Comparison of ENCODE assay signal across 16 mouse cellular contexts in genomic region chr4:155494891-155495290, GRCm38 (mm10). TPM values are rescaled to one million over a fixed set of nuclear protein-coding genes. Genes with fewer than 3 reads are reported as not detected.
DNase-seq lines count a peak whose midpoint lies in the region; ATAC-seq and TF ChIP-seq lines count a peak whose summit lies in the region.
"Had no signal": no experiment of that assay in that cellular context is flagged by ENCODE, and none has a peak within 500 bp of the region (broad histone marks: within the 10 kb centered on the region; RNA-seq: fewer than 3 reads in every experiment).

No protein-coding gene starts in this region.

- H3K4me3 ChIP-seq in forebrain, embryonic 10.5 days: peak overlapping the region; percentile 14; the same call in 1 of the 2 replicates
- H3K4me3 ChIP-seq in forebrain, embryonic 12.5 days (replicated peaks): no peak overlapping the region
- no peak overlapping the region for H3K4me3 ChIP-seq in stomach, embryonic 14.5 days (ENCODE audit: low read depth, low read length)
- no peak overlapping the region for H3K4me3 ChIP-seq in stomach, postnatal 0 days (ENCODE audit: low read depth, low read length)
- H3K4me3 ChIP-seq in midbrain, embryonic 16.5 days (ENCODE audit: low read depth, low read length): no peak overlapping the region; the same call in 1 of the 2 replicates
- H3K4me3 ChIP-seq: left cerebral cortex, adult 2 months; lung, embryonic 15.5 days; megakaryocyte, embryonic 14.5 days had no signal

- TF ChIP-seq EP300 in stomach, postnatal 0 days (optimal IDR thresholded peaks at IDR 0.05): no peak

- no peak for DNase-seq in forebrain, embryonic 10.5 days (ENCODE audit: extremely low spot score, low spot score)
- DNase-seq in stomach, postnatal 0 days (ENCODE audit: low spot score): no peak
- DNase-seq in spleen, adult 18-20 months: no peak
- no peak for DNase-seq in T-cell, adult 2 months (ENCODE audit: low spot score)
- DNase-seq in ovary, postnatal 14 days (ENCODE audit: low spot score): no peak
- DNase-seq: cerebellum, adult 11 months; gastrocnemius, postnatal 14 days had no signal

- WGBS in forebrain, embryonic 10.5 days: 86% methylated on average over 4 of the region's 4 CpGs
- 81% methylated on average over 4 of the region's 4 CpGs for WGBS in forebrain, embryonic 12.5 days
- WGBS in stomach, embryonic 14.5 days: 70% methylated on average over 4 of the region's 4 CpGs
- WGBS in stomach, postnatal 0 days: 47% methylated on average over 4 of the region's 4 CpGs
- 66% methylated on average over 4 of the region's 4 CpGs for WGBS in midbrain, embryonic 16.5 days

- H3K27ac ChIP-seq in forebrain, embryonic 10.5 days: no peak overlapping the region
- no peak overlapping the region for H3K27ac ChIP-seq in forebrain, embryonic 12.5 days
- no peak overlapping the region for H3K27ac ChIP-seq in stomach, embryonic 14.5 days (ENCODE audit: low read length)
- no peak overlapping the region for H3K27ac ChIP-seq in stomach, postnatal 0 days (replicated peaks)
- no peak overlapping the region for H3K27ac ChIP-seq in midbrain, embryonic 16.5 days (ENCODE audit: low read length)
- H3K27ac ChIP-seq: left cerebral cortex, adult 2 months; lung, embryonic 15.5 days had no signal

- H3K4me1 ChIP-seq in forebrain, embryonic 10.5 days: peaks cover 36% of the 10 kb centered on the region
- peaks cover 40% of the 10 kb centered on the region for H3K4me1 ChIP-seq in forebrain, embryonic 12.5 days
- H3K4me1 ChIP-seq in stomach, embryonic 14.5 days (ENCODE audit: control insufficient read depth, insufficient read depth, low read length): peaks cover 23% of the 10 kb centered on the region; the same call in 1 of the 2 replicates
- H3K4me1 ChIP-seq in stomach, postnatal 0 days (replicated peaks; ENCODE audit: control insufficient read depth, insufficient read depth): peaks cover 7% of the 10 kb centered on the region
- peaks cover 36% of the 10 kb centered on the region for H3K4me1 ChIP-seq in midbrain, embryonic 16.5 days (ENCODE audit: control insufficient read depth, insufficient read depth, low read length)

- no peak overlapping the region for H3K9ac ChIP-seq in forebrain, embryonic 12.5 days
- no peak overlapping the region for H3K9ac ChIP-seq in stomach, embryonic 14.5 days (replicated peaks; ENCODE audit: low read depth, low read length)
- no peak overlapping the region for H3K9ac ChIP-seq in stomach, postnatal 0 days (ENCODE audit: low read length)
- H3K9ac ChIP-seq in midbrain, embryonic 16.5 days (ENCODE audit: low read depth, low read length): no peak overlapping the region
- H3K9ac ChIP-seq: lung, embryonic 15.5 days had no signal

- no peaks in the 10 kb centered on the region for H3K27me3 ChIP-seq in forebrain, embryonic 10.5 days (ENCODE audit: poor library complexity, severe bottlenecking)
- no peaks in the 10 kb centered on the region for H3K27me3 ChIP-seq in forebrain, embryonic 12.5 days
- no peaks in the 10 kb centered on the region for H3K27me3 ChIP-seq in stomach, embryonic 14.5 days (ENCODE audit: control insufficient read depth, insufficient read depth, low read length)
- no peaks in the 10 kb centered on the region for H3K27me3 ChIP-seq in stomach, postnatal 0 days (ENCODE audit: control insufficient read depth, insufficient read depth, low read length)
- no peaks in the 10 kb centered on the region for H3K27me3 ChIP-seq in midbrain, embryonic 16.5 days (ENCODE audit: control insufficient read depth, insufficient read depth, low read depth, low read length)
- H3K27me3 ChIP-seq: lung, embryonic 15.5 days; megakaryocyte, embryonic 14.5 days had no signal

- ATAC-seq in forebrain, embryonic 12.5 days (ENCODE audit: low FRiP score): no peak
- ATAC-seq in stomach, embryonic 14.5 days (ENCODE audit: insufficient number of reproducible peaks, insufficient read depth, low FRiP score, low read depth): no peak
- ATAC-seq in stomach, postnatal 0 days (ENCODE audit: low FRiP score, low TSS enrichment): no peak
- ATAC-seq in midbrain, embryonic 16.5 days: no peak
- ATAC-seq: inflammation-experienced regulatory T-cells, adult 6 months had no signal

- H3K4me2 ChIP-seq in forebrain, embryonic 12.5 days: no peak overlapping the region
- 0 out of 2 replicates have a peak overlapping the region, but pooled peaks have one; percentile 73 for H3K4me2 ChIP-seq in stomach, embryonic 14.5 days (replicated peaks; ENCODE audit: low read depth, low read length)
- no peak overlapping the region for H3K4me2 ChIP-seq in stomach, postnatal 0 days (replicated peaks; ENCODE audit: low read depth)
- peak overlapping the region; percentile 87; the same call in 1 of the 2 replicates for H3K4me2 ChIP-seq in midbrain, embryonic 16.5 days (ENCODE audit: low read length)
- H3K4me2 ChIP-seq: lung, embryonic 15.5 days had no signal

- no peak for TF ChIP-seq CTCF in stomach, postnatal 0 days (IDR thresholded peaks at IDR 0.05; ENCODE audit: low read depth)

- no peaks in the 10 kb centered on the region for H3K9me3 ChIP-seq in forebrain, embryonic 10.5 days
- H3K9me3 ChIP-seq in forebrain, embryonic 12.5 days: no peaks in the 10 kb centered on the region
- H3K9me3 ChIP-seq in stomach, embryonic 14.5 days (ENCODE audit: control insufficient read depth, low read depth, low read length): no peaks in the 10 kb centered on the region
- H3K9me3 ChIP-seq in stomach, postnatal 0 days (ENCODE audit: control insufficient read depth, low read length): no peaks in the 10 kb centered on the region
- no peaks in the 10 kb centered on the region for H3K9me3 ChIP-seq in midbrain, embryonic 16.5 days (replicated peaks; ENCODE audit: control insufficient read depth, low read length, poor library complexity, severe bottlenecking)
- H3K9me3 ChIP-seq: lung, embryonic 15.5 days; megakaryocyte, embryonic 14.5 days had no signal

- peaks cover 36% of the 10 kb centered on the region for H3K36me3 ChIP-seq in forebrain, embryonic 10.5 days (replicated peaks)
- H3K36me3 ChIP-seq in forebrain, embryonic 12.5 days (replicated peaks): no peaks in the 10 kb centered on the region
- no peaks in the 10 kb centered on the region for H3K36me3 ChIP-seq in stomach, embryonic 14.5 days (ENCODE audit: control insufficient read depth, insufficient read depth, low read length)
- no peaks in the 10 kb centered on the region for H3K36me3 ChIP-seq in stomach, postnatal 0 days (ENCODE audit: control insufficient read depth, insufficient read depth, low read length)
- no peaks in the 10 kb centered on the region for H3K36me3 ChIP-seq in midbrain, embryonic 16.5 days (ENCODE audit: control insufficient read depth, insufficient read depth, low read length)
- H3K36me3 ChIP-seq: lung, embryonic 15.5 days had no signal

RNA-seq across cellular contexts. Expression of gene Gnb1, which starts 3.7 kb away (rescaled TPM):
- 607 and 643 TPM in 2 replicates for polyA plus RNA-seq in forebrain, embryonic 10.5 days (2016; fragmentation: Nextera tagmentation; extraction: Ambion mirVana)
- polyA plus RNA-seq in forebrain, embryonic 12.5 days (2016; fragmentation: Nextera tagmentation; extraction: Ambion mirVana): 667 and 781 TPM in 2 replicates
- 525 and 534 TPM in 2 replicates for polyA plus RNA-seq in stomach, embryonic 14.5 days (2014; fragmentation: Nextera tagmentation; extraction: Ambion mirVana)
- polyA plus RNA-seq in stomach, postnatal 0 days (2015; fragmentation: Nextera tagmentation; extraction: Ambion mirVana): 263 and 272 TPM in 2 replicates
- 1,246 and 1,252 TPM in 2 replicates for polyA plus RNA-seq in midbrain, embryonic 16.5 days (2015; fragmentation: Nextera tagmentation; extraction: Ambion mirVana)

RNA-seq across cellular contexts. Expression of gene Tmem52, which starts 26.0 kb away (rescaled TPM):
- not detected in 2 replicates for polyA plus RNA-seq in forebrain, embryonic 10.5 days (2016; fragmentation: Nextera tagmentation; extraction: Ambion mirVana)
- not detected in 2 replicates for polyA plus RNA-seq in forebrain, embryonic 12.5 days (2016; fragmentation: Nextera tagmentation; extraction: Ambion mirVana)
- 0.29 TPM in 1 of 2 replicates, not detected in the other for polyA plus RNA-seq in stomach, embryonic 14.5 days (2014; fragmentation: Nextera tagmentation; extraction: Ambion mirVana)
- 0.21 TPM in 1 of 2 replicates, not detected in the other for polyA plus RNA-seq in stomach, postnatal 0 days (2015; fragmentation: Nextera tagmentation; extraction: Ambion mirVana)
- not detected in 2 replicates for polyA plus RNA-seq in midbrain, embryonic 16.5 days (2015; fragmentation: Nextera tagmentation; extraction: Ambion mirVana)
- polyA plus RNA-seq: embryonic facial prominence, embryonic 11.5 days; heart, embryonic 14.5 days; inflammation-experienced regulatory T-cells, adult 6 months had no signal

Comparison
In these comparisons a context has a peak if more than half of its experiments do, and no peak if none do; other contexts are left out.
1. H3K4me2 ChIP-seq: peak in stomach, embryonic 14.5 days (single experiment) and midbrain, embryonic 16.5 days (single experiment); none in forebrain, embryonic 12.5 days (single experiment) and stomach, postnatal 0 days (single experiment).